Mouse (Mus musculus) hindbrain, embryonic 14.5 days (tissue): Measurements from ENCODE around the gene Fbxo2. TPM values are rescaled to one million over a fixed set of nuclear protein-coding genes. Genes with fewer than 3 reads are reported as not detected.
"Not testable (repeated sequence)": the region's sequence is repeated elsewhere in the genome, so short reads cannot be mapped to it uniquely, and the experiment has no call there.

Experiments used
- ATAC-seq: fragments of 200-750 bp; cut with Nextera tagmentation; 2 replicates; pipeline ENCODE4 v1.8.0; 2017; ENCODE audit warnings: moderate number of reproducible peaks, mild to moderate bottlenecking, moderate TSS enrichment, moderate library complexity; ENCODE audit not compliant: low FRiP score
- DNase-seq: peaks from one replicate; pipeline ENCODE4 v3.0.0-alpha.2; 2015; ENCODE audit warnings: low spot score
- H3K27ac ChIP-seq: fragments of 300-500 bp; sonication (generic); 2 replicates; pipeline ENCODE4 v1.5.1; 2014; ENCODE audit warnings: mild to moderate bottlenecking, moderate library complexity
- H3K27me3 ChIP-seq: fragments of 300-500 bp; sonication (generic); 2 replicates; pipeline ENCODE4 v1.6.1; 2014; ENCODE audit warnings: mild to moderate bottlenecking, low read length, mixed read lengths; ENCODE audit not compliant: control insufficient read depth, insufficient read depth
- H3K36me3 ChIP-seq: fragments of 300-500 bp; sonication (generic); replicated peaks from 2 replicates; pipeline ENCODE4 v1.6.1; 2014; ENCODE audit not compliant: control insufficient read depth, insufficient read depth
- H3K4me1 ChIP-seq: fragments of 300-500 bp; sonication (generic); replicated peaks from 2 replicates; pipeline ENCODE4 v1.6.1; 2014; ENCODE audit warnings: antibody characterized with exemption, low read length, mixed read lengths; ENCODE audit not compliant: control insufficient read depth, insufficient read depth
- H3K4me2 ChIP-seq: fragments of 300-500 bp; sonication (generic); replicated peaks from 2 replicates; pipeline ENCODE4 v1.6.1; 2014; ENCODE audit warnings: mild to moderate bottlenecking, moderate library complexity
- H3K4me3 ChIP-seq: fragments of 300-500 bp; sonication (generic); replicated peaks from 2 replicates; pipeline ENCODE4 v1.5.1; 2014; ENCODE audit warnings: mild to moderate bottlenecking, low read length
- H3K9ac ChIP-seq: fragments of 300-500 bp; sonication (generic); 2 replicates; pipeline ENCODE4 v1.6.1; 2014
- H3K9me3 ChIP-seq: fragments of 300-500 bp; sonication (generic); 2 replicates; pipeline ENCODE4 v1.6.1; 2016; ENCODE audit warnings: low read length; ENCODE audit not compliant: control insufficient read depth
- WGBS: fragments of 180-500 bp; shearing (Covaris S2); extraction: QIAGEN DNeasy Blood & Tissue Kit; methylation state at CpG from one replicate; pipeline ENCODE4 v1.1.7; 2014; 5-methylcytosine and 5-hydroxymethylcytosine counted together
- polyA plus RNA-seq: library from polyadenylated mRNA; unstranded; fragments of >200 nt; fragmentation: Nextera tagmentation; extraction: Ambion mirVana; gene quantifications from 2 replicates; pipeline ENCODE4 v1.2.1, GENCODE M21; 2014

Gene Fbxo2
- polyA plus RNA-seq, 1 experiment from 2014 or later, result 13.1 TPM

DNA sequence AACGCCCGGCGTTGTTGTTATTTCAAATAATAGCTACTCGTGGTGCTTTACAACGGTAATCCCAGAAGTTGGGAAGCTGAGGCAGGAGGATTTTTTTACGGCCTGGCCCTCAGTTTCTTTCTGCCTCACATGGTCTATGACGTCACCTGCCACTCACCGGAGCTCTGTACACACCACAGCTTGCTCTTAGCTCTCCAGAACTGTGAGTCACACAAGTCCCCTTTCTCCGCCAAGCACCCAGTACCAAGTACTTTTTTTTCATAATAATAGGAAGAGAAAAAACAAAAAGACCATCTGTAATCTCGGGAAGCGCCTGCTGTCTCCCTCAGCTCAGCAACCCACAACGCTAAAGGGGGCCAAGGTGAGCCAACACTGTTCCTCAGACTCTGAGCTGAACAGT is 21.1 kb downstream of the Fbxo2 start:
- no peak overlapping the region for H3K27ac ChIP-seq
- 90% methylated on average over 12 of the region's 12 CpGs for WGBS
- DNase-seq, result no peak
- H3K9me3 ChIP-seq, result no peaks in the 10 kb centered on the region
- no peaks in the 10 kb centered on the region for H3K27me3 ChIP-seq
- H3K4me1 ChIP-seq, result peaks cover 8% of the 10 kb centered on the region; the same call in 1 of the 2 replicates
- H3K36me3 ChIP-seq, result no peaks in the 10 kb centered on the region
- H3K4me2 ChIP-seq, result no peak overlapping the region
- H3K9ac ChIP-seq, result no peak overlapping the region
- ATAC-seq, result no peak
- H3K4me3 ChIP-seq, result no peak overlapping the region

DNA sequence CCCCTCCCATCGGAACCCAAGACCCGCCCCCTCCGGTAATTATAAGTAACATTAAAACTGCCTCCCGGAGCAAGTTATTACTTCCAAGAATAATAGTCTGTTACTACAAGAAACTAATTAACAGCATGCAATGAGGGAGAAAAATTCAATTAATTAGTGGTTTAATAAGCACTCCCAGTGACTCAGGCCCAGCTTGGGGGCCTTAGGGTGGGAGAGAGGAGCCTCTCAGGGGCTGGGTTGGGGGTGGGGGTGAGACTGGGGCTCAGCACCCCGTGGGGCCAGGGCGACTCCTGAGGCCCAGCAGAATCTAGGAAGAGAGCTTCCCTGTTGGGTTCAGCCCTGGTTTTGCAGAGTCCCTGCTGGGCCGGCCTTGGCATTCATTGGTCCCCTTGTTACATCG is 21.9 kb downstream of the Fbxo2 start:
- no peak overlapping the region for H3K4me2 ChIP-seq
- H3K9ac ChIP-seq, result no peak overlapping the region
- H3K9me3 ChIP-seq, result no peaks in the 10 kb centered on the region
- H3K4me3 ChIP-seq, result no peak overlapping the region
- no peaks in the 10 kb centered on the region for H3K27me3 ChIP-seq
- no peak for DNase-seq
- 0 out of 2 replicates have a peak, but pooled peaks have one; percentile 28 for ATAC-seq
- H3K36me3 ChIP-seq, result no peaks in the 10 kb centered on the region
- no peak overlapping the region for H3K27ac ChIP-seq
- 29% methylated on average over 8 of the region's 8 CpGs for WGBS
- peaks cover 8% of the 10 kb centered on the region; the same call in 1 of the 2 replicates for H3K4me1 ChIP-seq

DNA sequence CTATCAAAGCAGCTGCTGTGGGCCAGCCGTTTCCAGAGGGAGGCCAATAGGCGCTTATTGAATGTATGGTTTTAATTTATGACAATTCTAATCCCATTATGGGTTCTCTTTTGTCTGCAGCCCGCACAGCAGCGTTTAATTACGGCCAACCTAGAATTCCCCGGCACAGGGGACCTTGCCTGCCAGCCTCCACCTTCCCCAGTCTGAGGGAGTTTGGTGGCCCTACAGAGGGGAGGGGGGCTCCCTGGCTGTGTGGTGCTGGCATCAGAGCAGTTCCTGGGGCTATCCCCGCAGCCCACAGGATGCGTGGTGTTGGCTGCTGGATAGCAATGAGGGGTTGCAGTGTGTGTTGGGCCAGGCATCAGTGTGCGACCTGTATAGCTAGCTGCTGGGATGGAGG is 24.1 kb downstream of the Fbxo2 start:
- no peak overlapping the region for H3K4me3 ChIP-seq
- H3K4me2 ChIP-seq, result no peak overlapping the region
- 37% methylated on average over 9 of the region's 9 CpGs for WGBS
- no peaks in the 10 kb centered on the region for H3K36me3 ChIP-seq
- H3K9ac ChIP-seq, result no peak overlapping the region
- no peak overlapping the region; the same call in 1 of the 2 replicates for H3K27ac ChIP-seq
- DNase-seq, result no peak
- ATAC-seq, result peak; percentile 31; the same call in 1 of the 2 replicates
- no peaks in the 10 kb centered on the region for H3K9me3 ChIP-seq
- no peaks in the 10 kb centered on the region for H3K27me3 ChIP-seq
- peaks cover 8% of the 10 kb centered on the region; the same call in 1 of the 2 replicates for H3K4me1 ChIP-seq

DNA sequence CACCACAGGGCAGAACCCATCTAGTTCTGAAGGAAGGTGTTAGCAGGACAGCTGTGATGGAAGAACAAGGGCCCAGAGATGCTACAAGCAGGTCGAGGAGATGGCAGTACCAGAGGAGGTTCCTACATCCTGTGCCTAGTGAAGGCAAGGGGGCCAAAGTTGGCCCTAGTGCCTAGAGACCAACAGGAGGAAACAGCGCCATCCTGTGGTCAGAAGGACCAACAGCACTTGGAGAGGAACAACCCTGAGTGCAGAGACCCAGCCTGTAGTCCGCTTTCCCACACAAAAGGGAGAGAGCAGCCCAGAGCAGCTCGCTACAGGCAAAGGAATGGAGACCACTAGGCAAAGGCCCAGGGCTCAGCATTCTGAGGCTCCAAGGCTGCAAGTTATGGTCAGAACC is 25.4 kb downstream of the Fbxo2 start:
- no peak for ATAC-seq
- Histone ChIP-seq H3K9ac (no peak overlapping the region), H3K4me3 (no peak overlapping the region), H3K27me3 (no peaks in the 10 kb centered on the region), H3K4me2 (no peak overlapping the region), H3K27ac (no peak overlapping the region), H3K9me3 (no peaks in the 10 kb centered on the region), H3K4me1 (peaks cover 8% of the 10 kb centered on the region; the same call in 1 of the 2 replicates), H3K36me3 (no peaks in the 10 kb centered on the region)
- 61% methylated on average over 4 of the region's 4 CpGs for WGBS
- no peak for DNase-seq

DNA sequence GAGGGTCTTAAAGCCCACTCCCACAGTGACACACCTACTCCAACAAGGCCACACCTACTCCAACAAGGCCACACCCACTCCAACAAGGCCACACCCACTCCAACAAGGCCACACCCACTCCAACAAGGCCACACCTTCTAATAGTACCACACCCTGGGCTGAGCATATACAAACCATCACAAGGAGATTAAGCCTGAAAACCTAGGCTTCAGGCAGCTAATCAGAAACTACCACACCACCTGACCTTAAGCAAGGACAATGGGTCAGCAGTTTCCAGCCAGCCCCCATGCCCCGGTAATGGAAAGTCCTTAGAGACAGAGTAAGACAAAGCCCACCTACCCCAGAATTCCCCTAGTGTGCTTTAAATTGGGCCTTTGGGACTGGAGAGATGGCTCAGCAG is 28.3 kb downstream of the Fbxo2 start:
- H3K4me2 ChIP-seq, H3K4me3 ChIP-seq, H3K9me3 ChIP-seq, H3K27ac ChIP-seq, H3K27me3 ChIP-seq, ATAC-seq, DNase-seq, H3K36me3 ChIP-seq, H3K9ac ChIP-seq: not testable (repeated sequence)
- 96% methylated on average over 1 of the region's 1 CpGs for WGBS
- H3K4me1 ChIP-seq, result peaks cover 15% of the 10 kb centered on the region

DNA sequence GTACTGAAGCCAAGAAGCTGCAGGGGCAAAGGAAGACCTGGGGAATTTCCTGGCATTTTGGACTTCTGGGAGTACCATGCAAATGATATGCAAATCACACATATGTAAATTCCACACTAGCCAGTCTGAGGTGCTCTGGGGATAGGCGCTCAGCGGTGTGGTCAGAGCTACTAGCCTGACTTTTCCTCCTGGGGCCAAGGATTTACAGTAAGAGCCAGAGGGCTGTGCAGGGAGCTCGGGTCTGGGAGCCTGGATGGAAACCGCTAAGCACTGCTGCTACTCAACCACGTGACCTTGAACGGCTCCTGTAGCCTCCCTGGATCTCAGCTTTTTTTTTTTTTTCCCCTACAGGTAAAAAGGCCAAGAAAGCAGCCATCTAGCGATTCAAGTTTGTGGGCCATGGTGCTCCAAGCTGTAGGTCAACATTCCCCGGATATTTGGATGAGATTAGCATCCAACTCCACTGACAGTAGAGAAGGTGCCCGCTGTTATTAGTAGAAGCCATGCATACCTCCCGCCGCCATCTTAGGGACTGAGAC is 32.4 kb downstream of the Fbxo2 start:
- Histone ChIP-seq H3K36me3 (no peaks in the 10 kb centered on the region), H3K27ac (no peak overlapping the region), H3K4me2 (no peak overlapping the region), H3K9ac (no peak overlapping the region), H3K4me3 (no peak overlapping the region), H3K27me3 (no peaks in the 10 kb centered on the region), H3K9me3 (no peaks in the 10 kb centered on the region), H3K4me1 (peaks cover 12% of the 10 kb centered on the region)
- WGBS, result 32% methylated on average over 11 of the region's 11 CpGs
- no peak for ATAC-seq
- DNase-seq, result no peak

DNA sequence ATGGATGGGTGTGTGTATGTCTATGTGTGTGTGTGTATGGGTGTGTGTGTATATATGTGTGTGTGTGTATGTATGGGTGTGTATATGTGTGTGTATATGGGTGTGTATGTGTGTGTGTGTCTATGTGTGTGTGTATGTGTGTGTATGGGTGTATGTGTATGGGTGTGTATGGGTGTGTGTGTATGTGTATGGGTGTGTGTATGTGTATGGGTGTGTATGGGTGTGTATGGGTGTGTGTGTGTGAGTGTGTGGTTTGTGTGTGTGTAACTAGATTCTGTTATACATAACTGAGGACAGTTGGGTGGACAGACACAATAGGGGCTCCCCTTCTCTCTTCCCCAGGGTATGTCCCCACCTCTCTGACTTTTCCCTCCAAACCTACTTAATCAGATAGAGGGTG is 34.0 kb downstream of the Fbxo2 start:
- Histone ChIP-seq H3K4me2 (no peak overlapping the region), H3K4me1 (peaks cover 18% of the 10 kb centered on the region), H3K27ac (no peak overlapping the region), H3K9ac (no peak overlapping the region), H3K9me3 (no peaks in the 10 kb centered on the region), H3K4me3 (no peak overlapping the region), H3K36me3 (no peaks in the 10 kb centered on the region), H3K27me3 (no peaks in the 10 kb centered on the region)
- no peak for ATAC-seq
- DNase-seq, result no peak

DNA sequence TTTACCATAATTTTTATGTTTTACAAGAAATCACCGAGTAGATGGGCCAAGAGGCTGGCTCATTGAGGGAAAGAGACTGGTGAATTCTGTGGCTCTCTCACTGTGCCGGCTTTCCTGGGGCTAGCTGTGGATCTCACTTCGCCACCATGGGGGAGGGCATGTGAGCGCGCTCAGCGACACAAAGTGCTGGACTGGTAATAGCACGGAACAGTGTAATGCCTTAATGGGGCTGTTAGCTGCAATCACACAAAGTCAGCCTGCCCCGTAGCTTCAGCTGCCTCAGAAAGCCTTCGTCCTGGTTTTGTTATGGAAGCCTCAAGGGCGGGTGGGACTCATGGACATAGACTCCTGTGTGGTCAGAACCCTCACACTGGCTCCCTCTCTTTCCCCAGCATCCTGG is 38.3 kb downstream of the Fbxo2 start:
- ATAC-seq (no peak), DNase-seq (no peak)
- Histone ChIP-seq H3K9ac (peak overlapping the region; percentile 8; the same call in 1 of the 2 replicates), H3K4me3 (no peak overlapping the region), H3K4me2 (no peak overlapping the region), H3K36me3 (no peaks in the 10 kb centered on the region), H3K27ac (no peak overlapping the region), H3K4me1 (peaks cover 12% of the 10 kb centered on the region; the same call in 1 of the 2 replicates), H3K9me3 (no peaks in the 10 kb centered on the region), H3K27me3 (no peaks in the 10 kb centered on the region)
- WGBS, result 43% methylated on average over 10 of the region's 10 CpGs

DNA sequence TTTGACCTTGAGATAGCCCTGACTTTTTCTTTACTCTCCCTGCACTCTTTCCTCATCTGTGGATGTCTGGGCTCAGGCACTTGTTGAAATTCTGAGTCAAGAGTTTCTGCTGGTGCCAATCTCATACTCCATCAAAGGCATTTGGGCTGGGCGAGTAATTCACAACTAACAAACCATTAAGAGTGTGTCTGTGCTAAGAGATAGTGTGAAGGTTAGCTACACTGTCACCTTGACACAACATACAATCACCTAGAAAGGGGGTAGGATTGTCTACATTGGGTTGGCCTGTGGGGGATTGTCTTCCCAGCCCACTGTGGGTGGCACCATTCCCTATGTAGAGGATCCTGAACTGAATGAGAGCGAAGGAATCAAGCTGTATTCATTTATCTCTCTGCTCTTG is 43.1 kb downstream of the Fbxo2 start:
- Histone ChIP-seq H3K36me3 (no peaks in the 10 kb centered on the region), H3K4me1 (peaks cover 14% of the 10 kb centered on the region; the same call in 1 of the 2 replicates), H3K9me3 (no peaks in the 10 kb centered on the region), H3K27ac (no peak overlapping the region), H3K4me3 (no peak overlapping the region), H3K9ac (no peak overlapping the region), H3K27me3 (no peaks in the 10 kb centered on the region), H3K4me2 (no peak overlapping the region)
- no peak for DNase-seq
- 95% methylated on average over 2 of the region's 2 CpGs for WGBS
- ATAC-seq, result no peak
